Mouse (Mus musculus) CH12.LX (cell line): ENCODE data around the gene Dnm2. TPM values are rescaled to one million over a fixed set of nuclear protein-coding genes. Genes with fewer than 3 reads are reported as not detected.

Source experiments
- DNase-seq: peaks from one replicate; pipeline ENCODE4 v3.0.0-alpha.2; 2013; ENCODE audit errors: extremely low read depth
- H3K27ac ChIP-seq: 2 replicates; pipeline ENCODE4 v1.5.1; 2012; ENCODE audit warnings: low read depth, mild to moderate bottlenecking, control low read depth, moderate library complexity; ENCODE audit not compliant: insufficient read depth
- H3K27me3 ChIP-seq: replicated peaks from 2 replicates; pipeline ENCODE3; 2012; ENCODE audit warnings: inconsistent platforms
- H3K36me3 ChIP-seq, 2 experiments: replicated peaks in 1 of 2; 2 replicates each; pipeline versions ENCODE3 to v1.6.1; 2012; ENCODE audit warnings: inconsistent platforms in 1 of 2, low read length in 1 of 2, mild to moderate bottlenecking in 1 of 2, mixed read lengths in 1 of 2, moderate library complexity in 1 of 2; ENCODE audit not compliant: control insufficient read depth in 1 of 2, insufficient read depth in 1 of 2
- H3K4me1 ChIP-seq, 2 experiments: 2 replicates each; pipeline ENCODE4 v1.6.1; 2012; ENCODE audit warnings: inconsistent platforms in 1 of 2, moderate library complexity in 1 of 2; ENCODE audit not compliant: insufficient read depth in 2 of 2, control insufficient read depth in 1 of 2
- H3K4me2 ChIP-seq: 2 replicates; pipeline ENCODE4 v1.6.1; 2012; ENCODE audit warnings: low read depth, mild to moderate bottlenecking, control low read depth; ENCODE audit not compliant: poor library complexity, insufficient read depth, severe bottlenecking
- H3K4me3 ChIP-seq, 3 experiments: fragments of 150-350 bp in 1 of 3; sonication (generic) in 1 of 3; replicated peaks in 1 of 3; 2 replicates each; pipeline versions ENCODE3 to v1.5.1; 2011 to 2012; ENCODE audit warnings: low read depth in 2 of 3, low read length in 2 of 3, mild to moderate bottlenecking in 2 of 3, moderate library complexity in 2 of 3, control low read depth in 1 of 3, improper control_type of control experiment in 1 of 3, inconsistent platforms in 1 of 3, mixed read lengths in 1 of 3; ENCODE audit not compliant: poor library complexity in 1 of 3
- H3K79me2 ChIP-seq: replicated peaks from 2 replicates; pipeline ENCODE4 v1.6.1; 2012; ENCODE audit warnings: mild to moderate bottlenecking, moderate library complexity; ENCODE audit not compliant: control insufficient read depth, poor library complexity, insufficient read depth, severe bottlenecking; ENCODE audit errors: extremely low read depth
- H3K9ac ChIP-seq: 2 replicates; pipeline ENCODE4 v1.6.1; 2012; ENCODE audit warnings: low read depth, mild to moderate bottlenecking, control low read depth, moderate library complexity; ENCODE audit not compliant: insufficient read depth
- H3K9me3 ChIP-seq: replicated peaks from 2 replicates; pipeline ENCODE3; 2012; ENCODE audit warnings: low read length, inconsistent platforms, mixed read lengths
- BHLHE40 ChIP-seq: IDR thresholded peaks from 2 replicates; pipeline ENCODE4 v1.6.1; 2011; ENCODE audit warnings: mild to moderate bottlenecking, low read depth, low read length, improper control_type of control experiment
- CHD1 ChIP-seq: IDR thresholded peaks from 2 replicates; pipeline ENCODE4 v1.6.1; 2012; ENCODE audit warnings: low read depth, low read length, improper control_type of control experiment, inconsistent platforms
- CTCF ChIP-seq, 2 experiments: IDR thresholded peaks in 1 of 2; conservative IDR thresholded peaks in 1 of 2; 2 replicates each; pipeline ENCODE4 v1.5.1; 2011 to 2012; ENCODE audit warnings: low read depth in 2 of 2, low read length in 2 of 2, improper control_type of control experiment in 1 of 2, inconsistent platforms in 1 of 2, mild to moderate bottlenecking in 1 of 2, moderate library complexity in 1 of 2
- E2F4 ChIP-seq: IDR thresholded peaks from 2 replicates; pipeline ENCODE4 v1.6.1; 2011; ENCODE audit warnings: low read depth, low read length, improper control_type of control experiment; ENCODE audit not compliant: insufficient replicate concordance
- ELF1 ChIP-seq: IDR thresholded peaks from 2 replicates; pipeline ENCODE4 v1.6.1; 2014; ENCODE audit warnings: low read depth, mild to moderate bottlenecking, inconsistent platforms, low read length, improper control_type of control experiment
- EP300 ChIP-seq: IDR thresholded peaks from 2 replicates; pipeline ENCODE4 v1.6.1; 2011; ENCODE audit warnings: low read length, improper control_type of control experiment
- ETS1 ChIP-seq: conservative IDR thresholded peaks from 2 replicates; pipeline ENCODE4 v1.6.1; 2012; ENCODE audit warnings: low read depth, mild to moderate bottlenecking, inconsistent platforms, low read length, improper control_type of control experiment, moderate library complexity
- JUND ChIP-seq: conservative IDR thresholded peaks from 2 replicates; pipeline ENCODE4 v1.6.1; 2011; ENCODE audit warnings: low read depth, low read length, improper control_type of control experiment
- KAT2A ChIP-seq: IDR thresholded peaks from 2 replicates; pipeline ENCODE4 v1.6.1; 2012; ENCODE audit warnings: low read length, improper control_type of control experiment, inconsistent platforms; ENCODE audit not compliant: insufficient replicate concordance
- MAX ChIP-seq: IDR thresholded peaks from 2 replicates; pipeline ENCODE4 v1.6.1; 2011; ENCODE audit warnings: low read length, improper control_type of control experiment
- NELFE ChIP-seq: IDR thresholded peaks from 2 replicates; pipeline ENCODE4 v1.6.1; 2011; ENCODE audit warnings: low read depth, low read length, improper control_type of control experiment
- PAX5 ChIP-seq: IDR thresholded peaks from 2 replicates; pipeline ENCODE4 v1.6.1; 2012; ENCODE audit warnings: low read length, inconsistent platforms, mixed read lengths
- POLR2AphosphoS2 ChIP-seq: IDR thresholded peaks from 2 replicates; pipeline ENCODE4 v1.6.1; 2011; ENCODE audit warnings: low read depth, low read length, improper control_type of control experiment
- RCOR1 ChIP-seq: conservative IDR thresholded peaks from 2 replicates; pipeline ENCODE4 v1.6.1; 2012; ENCODE audit warnings: low read depth, mild to moderate bottlenecking, inconsistent platforms, low read length, improper control_type of control experiment
- SMC3 ChIP-seq: IDR thresholded peaks from 2 replicates; pipeline ENCODE4 v1.6.1; 2011; ENCODE audit warnings: low read depth, low read length, improper control_type of control experiment
- TBP ChIP-seq: conservative IDR thresholded peaks from 2 replicates; pipeline ENCODE4 v1.6.1; 2011; ENCODE audit warnings: low read depth, low read length, improper control_type of control experiment
- USF1 ChIP-seq: IDR thresholded peaks from 2 replicates; pipeline ENCODE4 v1.6.1; 2014; ENCODE audit warnings: low read depth, mild to moderate bottlenecking, inconsistent platforms, low read length, improper control_type of control experiment
- USF2 ChIP-seq: conservative IDR thresholded peaks from 2 replicates; pipeline ENCODE4 v1.6.1; 2011; ENCODE audit warnings: low read depth, low read length, improper control_type of control experiment
- ZKSCAN1 ChIP-seq: IDR thresholded peaks from 2 replicates; pipeline ENCODE4 v1.6.1; 2012; ENCODE audit warnings: low read depth, inconsistent platforms, low read length, improper control_type of control experiment, borderline replicate concordance
- ZMIZ1 ChIP-seq: IDR thresholded peaks from 2 replicates; pipeline ENCODE4 v1.6.1; 2012; ENCODE audit warnings: low read depth, mild to moderate bottlenecking, inconsistent platforms, low read length, improper control_type of control experiment
- ZNF384 ChIP-seq: IDR thresholded peaks from 2 replicates; pipeline ENCODE4 v1.6.1; 2012; ENCODE audit warnings: low read depth, low read length, improper control_type of control experiment, inconsistent platforms
- dilution Hi-C: fragments of 300-500 bp; cut with MboI; formaldehyde crosslinking; loops from 2 replicates; pipeline ENCODE4 v1.14.3; 2020; ENCODE audit warnings: low sequenced_read_pairs; ENCODE audit not compliant: extremely low pct_unique_long_range_greater_than_20kb, extremely low pct_ligation_motif_present
- in situ Hi-C: fragments of 300-500 bp; cut with MboI; formaldehyde crosslinking; loops from 3 replicates; pipeline ENCODE4 v1.14.3; 2019; ENCODE audit warnings: low sequenced_read_pairs, low pct_ligation_motif_present, low pct_unique_long_range_greater_than_20kb, mixed read lengths
- polyA plus RNA-seq: library from polyadenylated mRNA; unstranded; fragments of >175 nt; gene quantifications from 2 replicates; pipeline ENCODE4 v1.2.1, GENCODE M21; 2012; ENCODE audit warnings: low read depth; ENCODE audit not compliant: insufficient read length
- total RNA-seq, 2 experiments: library from RNA; depleted of rRNA; stranded (reverse); fragments of 300-350 nt in 1 of 2; fragments of >200 nt in 1 of 2; gene quantifications; 2 replicates each; pipeline ENCODE4 v1.2.3; 2012 to 2014

The Dnm2 gene
- total and polyA plus RNA-seq, 3 experiments = 36.4 to 64.3 (median 55.4) TPM

GRCm38 (mm10) chr9:21379195-21379594 lies 45.5 kb upstream of the Dnm2 start:
- dilution Hi-C loops = no loop called here
- peaks cover 49 to 88% of the 10 kb centered on the region in 2 experiments for H3K36me3 ChIP-seq
- H3K4me3 ChIP-seq = no peak overlapping the region

GRCm38 (mm10) chr9:21380868-21381267 lies 43.8 kb upstream of the Dnm2 start:
- Histone ChIP-seq H3K79me2 (peaks cover 97% of the 10 kb centered on the region), H3K4me1 (peaks cover 0 to 11% of the 10 kb centered on the region in 2 experiments; a peak in 1 of 4 replicates)
- in situ Hi-C loops = no loop called here

More at GRCm38 (mm10) chr9:21379195-21379594, 45.5 kb upstream of the Dnm2 start:
- TF ChIP-seq KAT2A (no peak), JUND (no peak), NELFE (no peak), RCOR1 (no peak), TBP (no peak), ETS1 (no peak), USF2 (no peak), BHLHE40 (no peak)
- no peak for DNase-seq
- peaks cover 0 to 11% of the 10 kb centered on the region in 2 experiments; a peak in 2 of 4 replicates for H3K4me1 ChIP-seq
- H3K9ac ChIP-seq = no peak overlapping the region
- H3K27ac ChIP-seq = no peak overlapping the region
- no peak overlapping the region for H3K4me2 ChIP-seq
- no peaks in the 10 kb centered on the region for H3K9me3 ChIP-seq
- H3K79me2 ChIP-seq = peaks cover 100% of the 10 kb centered on the region
- in situ Hi-C loops = no loop called here
- H3K27me3 ChIP-seq = no peaks in the 10 kb centered on the region

GRCm38 (mm10) chr9:21383966-21384365 lies 40.7 kb upstream of the Dnm2 start:
- H3K36me3 ChIP-seq = peaks cover 39 to 90% of the 10 kb centered on the region in 2 experiments
- H3K27me3 ChIP-seq = no peaks in the 10 kb centered on the region
- no peak overlapping the region for H3K4me2 ChIP-seq
- no peak for DNase-seq
- H3K9me3 ChIP-seq = no peaks in the 10 kb centered on the region
- no peak for TF ChIP-seq EP300
- TF ChIP-seq TBP = no peak
- no peak for TF ChIP-seq JUND
- no peak for TF ChIP-seq ETS1
- TF ChIP-seq ZNF384 = no peak
- no peak for TF ChIP-seq POLR2AphosphoS2
- TF ChIP-seq USF2 = no peak
- H3K27ac ChIP-seq = no peak overlapping the region
- H3K9ac ChIP-seq = no peak overlapping the region
- peaks cover 85% of the 10 kb centered on the region for H3K79me2 ChIP-seq
- in situ Hi-C loops = no loop called here
- dilution Hi-C loops = no loop called here
- H3K4me1 ChIP-seq = peaks cover 0 to 8% of the 10 kb centered on the region in 2 experiments; a peak in 1 of 4 replicates
- no peak overlapping the region for H3K4me3 ChIP-seq

More at GRCm38 (mm10) chr9:21380868-21381267, 43.8 kb upstream of the Dnm2 start:
- H3K27ac ChIP-seq = no peak overlapping the region
- TF ChIP-seq KAT2A (no peak), SMC3 (no peak), ZMIZ1 (no peak), TBP (no peak), E2F4 (no peak), PAX5 (no peak), ZNF384 (no peak), CHD1 (no peak), CTCF (conservative IDR thresholded peaks at IDR 0.05 in 1 of 2, IDR thresholded peaks at IDR 0.05 in 1 of 2; ENCODE audit: low read depth in 2 of 2, low read length in 2 of 2) (no peak), ZKSCAN1 (no peak), MAX (no peak), ELF1 (no peak), USF1 (no peak)
- dilution Hi-C loops = no loop called here
- H3K27me3 ChIP-seq = no peaks in the 10 kb centered on the region
- no peaks in the 10 kb centered on the region for H3K9me3 ChIP-seq
- no peak overlapping the region for H3K4me2 ChIP-seq
- H3K9ac ChIP-seq = no peak overlapping the region
- H3K4me3 ChIP-seq = no peak overlapping the region
- DNase-seq = no peak
- H3K36me3 ChIP-seq = peaks cover 42 to 88% of the 10 kb centered on the region in 2 experiments
